Mouse (Mus musculus) pancreas, adult 10 weeks (tissue): Measurements from ENCODE around the gene Uhmk1. TPM values are rescaled to one million over a fixed set of nuclear protein-coding genes. Genes with fewer than 3 reads are reported as not detected.

Source experiments
- polyA plus RNA-seq: library from polyadenylated mRNA; stranded (reverse); fragments of 350-450 nt; fragmentation: Illumina TruSeq; extraction: RNeasy Lipid Tissue Mini Kit (QIAGEN cat#74804); gene quantifications from one replicate; pipeline ENCODE4 v1.2.3, GENCODE M21; 2015; ENCODE audit warnings: low read depth, low replicate concordance; ENCODE audit not compliant: insufficient read depth

The Uhmk1 gene
- 5.7 TPM for polyA plus RNA-seq

GRCm38 (mm10) chr1:170214757-170215522 is at the start of gene Uhmk1:
Uhmk1 (minus strand) TSS chr1:170215397.

GRCm38 (mm10) chr1:170232688-170233087 is 17.5 kb upstream of the Uhmk1 start, which contains the start of gene Sh2d1b2:
Sh2d1b2 (plus strand) TSS chr1:170232749.

GRCm38 (mm10) chr1:170174814-170175332 is 40.3 kb downstream of the Uhmk1 start, which contains the start of gene Uap1:
Uap1 (minus strand) TSS chr1:170174957.

Other genes starting within 250 kb of the Uhmk1 start
- gene Hsd17b7, start 246.2 kb downstream of the Uhmk1 start, polyA plus RNA-seq: 0.61 TPM
- 12.8 TPM for gene Ddr2, start 104.6 kb downstream of the Uhmk1 start, polyA plus RNA-seq
- 24.4 TPM for gene Uap1, start 40.4 kb downstream of the Uhmk1 start, polyA plus RNA-seq
- not detected for gene Sh2d1b2, start 17.4 kb upstream of the Uhmk1 start, polyA plus RNA-seq
- not detected for gene Sh2d1b1, start 61.9 kb upstream of the Uhmk1 start, polyA plus RNA-seq
- gene Gm7694, start 90.9 kb upstream of the Uhmk1 start, polyA plus RNA-seq: 1.4 TPM
- not detected for gene Spata46, start 93.4 kb upstream of the Uhmk1 start, polyA plus RNA-seq